Mouse (Mus musculus) lung, embryonic 15.5 days (tissue): ENCODE results near the gene Spock1. TPM values are rescaled to one million over a fixed set of nuclear protein-coding genes. Genes with fewer than 3 reads are reported as not detected.

Experiments
- ATAC-seq: fragments of 200-750 bp; cut with Nextera tagmentation; 2 replicates; pipeline ENCODE4 v1.8.0; 2017; ENCODE audit warnings: moderate number of reproducible peaks, borderline replicate concordance; ENCODE audit not compliant: low FRiP score, low TSS enrichment; ENCODE audit errors: extremely low read depth
- H3K27ac ChIP-seq: fragments of 300-500 bp; sonication (generic); 2 replicates; pipeline ENCODE4 v1.5.1; 2015; ENCODE audit warnings: moderate library complexity, mild to moderate bottlenecking, inconsistent platforms
- H3K27me3 ChIP-seq: fragments of 300-500 bp; sonication (generic); 2 replicates; pipeline ENCODE4 v1.6.1; 2015; ENCODE audit warnings: inconsistent platforms
- H3K36me3 ChIP-seq: fragments of 300-500 bp; sonication (generic); 2 replicates; pipeline ENCODE4 v1.6.1; 2015; ENCODE audit warnings: inconsistent platforms
- H3K4me1 ChIP-seq: fragments of 300-500 bp; sonication (generic); 2 replicates; pipeline ENCODE4 v1.6.1; 2015; ENCODE audit warnings: inconsistent platforms
- H3K4me2 ChIP-seq: fragments of 300-500 bp; sonication (generic); 2 replicates; pipeline ENCODE4 v1.6.1; 2015; ENCODE audit warnings: inconsistent platforms, mild to moderate bottlenecking, moderate library complexity
- H3K4me3 ChIP-seq: fragments of 300-500 bp; sonication (generic); 2 replicates; pipeline ENCODE4 v1.5.1; 2015; ENCODE audit warnings: mild to moderate bottlenecking, inconsistent platforms
- H3K9ac ChIP-seq: fragments of 300-500 bp; sonication (generic); 2 replicates; pipeline ENCODE4 v1.6.1; 2015; ENCODE audit warnings: inconsistent platforms
- H3K9me3 ChIP-seq: fragments of 300-500 bp; sonication (generic); 2 replicates; pipeline ENCODE4 v1.6.1; 2016; ENCODE audit warnings: inconsistent platforms
- WGBS: fragments of 180-500 bp; shearing (Covaris S2); methylation state at CpG from one replicate; pipeline ENCODE4 v1.1.7; 2015; 5-methylcytosine and 5-hydroxymethylcytosine counted together
- polyA plus RNA-seq: library from polyadenylated mRNA; unstranded; fragments of >200 nt; fragmentation: Nextera tagmentation; extraction: Ambion mirVana; gene quantifications from 2 replicates; pipeline ENCODE4 v1.2.1, GENCODE M21; 2015

Gene Spock1
- polyA plus RNA-seq, 1 experiment from 2014 or later = 0.32 TPM

GRCm38 (mm10) chr13:57911171-57911570 lies 3.0 kb upstream of the Spock1 start:
- 66% methylated on average over 9 of the region's 9 CpGs for WGBS

GRCm38 (mm10) chr13:57907428-57908265 lies 485 bp downstream of the Spock1 start:
- Histone ChIP-seq H3K4me2 (peak overlapping the region; percentile 54), H3K36me3 (no peaks in the 10 kb centered on the region), H3K9me3 (no peaks in the 10 kb centered on the region), H3K27me3 (peaks cover 41% of the 10 kb centered on the region), H3K4me1 (peaks cover 8% of the 10 kb centered on the region; the same call in 1 of the 2 replicates), H3K9ac (no peak overlapping the region), H3K4me3 (peak overlapping the region; percentile 28), H3K27ac (no peak overlapping the region)
- no peak for ATAC-seq
- WGBS = 3% methylated on average over 60 of the region's 60 CpGs

More at GRCm38 (mm10) chr13:57911171-57911570, 3.0 kb upstream of the Spock1 start:
- Histone ChIP-seq H3K4me3 (no peak overlapping the region), H3K9me3 (no peaks in the 10 kb centered on the region), H3K27ac (no peak overlapping the region), H3K9ac (no peak overlapping the region), H3K4me1 (peaks cover 8% of the 10 kb centered on the region; the same call in 1 of the 2 replicates), H3K36me3 (no peaks in the 10 kb centered on the region), H3K4me2 (no peak overlapping the region), H3K27me3 (peaks cover 31% of the 10 kb centered on the region)
- ATAC-seq = no peak

- Histone ChIP-seq H3K9ac (no peak overlapping the region), H3K36me3 (no peaks in the 10 kb centered on the region), H3K4me1 (no peaks in the 10 kb centered on the region), H3K4me2 (no peak overlapping the region), H3K27me3 (no peaks in the 10 kb centered on the region), H3K9me3 (no peaks in the 10 kb centered on the region), H3K4me3 (no peak overlapping the region), H3K27ac (no peak overlapping the region)
- WGBS = 83% methylated on average over 8 of the region's 8 CpGs
- ATAC-seq = no peak
These were observed 13.5 kb downstream of the Spock1 start for GRCm38 (mm10) chr13:57894597-57894996.

DNA sequence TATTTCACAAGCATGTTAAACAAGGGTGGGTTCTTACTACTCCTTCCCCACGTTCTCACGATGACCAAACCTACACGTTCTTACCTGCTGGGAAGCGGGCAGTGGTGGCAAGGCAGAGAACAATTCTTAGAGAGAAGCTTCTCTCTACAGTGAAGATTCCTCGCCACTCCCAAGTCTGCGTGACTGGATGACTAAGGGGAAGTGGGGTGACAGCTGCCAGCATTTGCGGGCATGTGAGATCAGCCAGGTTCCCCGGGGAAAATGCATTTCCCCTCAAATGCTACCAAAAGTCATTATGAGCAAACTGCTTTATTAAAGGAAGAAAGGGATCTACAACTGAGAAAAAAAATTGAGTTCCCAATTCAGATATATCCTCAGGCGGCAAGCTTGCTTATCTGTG lies 18.4 kb downstream of the Spock1 start:
- H3K27ac ChIP-seq = no peak overlapping the region
- no peak overlapping the region for H3K4me3 ChIP-seq
- H3K9ac ChIP-seq = no peak overlapping the region
- WGBS = 60% methylated on average over 9 of the region's 9 CpGs
- H3K27me3 ChIP-seq = no peaks in the 10 kb centered on the region
- no peaks in the 10 kb centered on the region for H3K9me3 ChIP-seq
- no peak overlapping the region for H3K4me2 ChIP-seq
- no peak for ATAC-seq
- H3K36me3 ChIP-seq = no peaks in the 10 kb centered on the region
- no peaks in the 10 kb centered on the region for H3K4me1 ChIP-seq

DNA sequence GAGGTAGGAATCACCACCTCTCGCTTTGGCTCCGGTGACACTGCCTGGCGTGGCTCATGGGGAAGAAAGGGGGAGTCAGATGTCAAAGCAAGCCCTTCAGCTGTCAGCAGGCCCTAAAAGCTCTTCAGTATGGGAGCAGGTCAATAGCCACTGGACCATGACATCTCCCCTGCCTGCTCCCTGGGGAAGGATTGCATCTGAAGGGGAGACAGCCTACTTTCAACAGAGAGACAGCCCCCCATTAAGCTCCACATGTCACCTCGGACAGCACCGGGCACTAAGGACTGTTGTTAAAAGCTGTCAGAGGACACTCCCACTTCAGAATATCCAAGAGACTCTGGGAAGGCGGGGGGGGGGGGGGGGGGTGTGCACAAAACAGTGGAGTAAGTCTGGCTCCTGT lies 19.1 kb downstream of the Spock1 start:
- Histone ChIP-seq H3K36me3 (no peaks in the 10 kb centered on the region), H3K27me3 (no peaks in the 10 kb centered on the region), H3K4me1 (no peaks in the 10 kb centered on the region), H3K27ac (no peak overlapping the region), H3K9ac (no peak overlapping the region), H3K4me3 (no peak overlapping the region), H3K4me2 (no peak overlapping the region), H3K9me3 (no peaks in the 10 kb centered on the region)
- 15% methylated on average over 6 of the region's 6 CpGs for WGBS
- ATAC-seq = no peak

GRCm38 (mm10) chr13:57879817-57880216 lies 28.3 kb downstream of the Spock1 start:
- no peak overlapping the region for H3K9ac ChIP-seq
- no peak overlapping the region for H3K27ac ChIP-seq
- no peak overlapping the region for H3K4me3 ChIP-seq
- no peak overlapping the region for H3K4me2 ChIP-seq
- H3K4me1 ChIP-seq = no peaks in the 10 kb centered on the region
- H3K36me3 ChIP-seq = no peaks in the 10 kb centered on the region
- WGBS = 42% methylated on average over 4 of the region's 4 CpGs
- H3K9me3 ChIP-seq = no peaks in the 10 kb centered on the region
- no peaks in the 10 kb centered on the region for H3K27me3 ChIP-seq
- no peak for ATAC-seq

DNA sequence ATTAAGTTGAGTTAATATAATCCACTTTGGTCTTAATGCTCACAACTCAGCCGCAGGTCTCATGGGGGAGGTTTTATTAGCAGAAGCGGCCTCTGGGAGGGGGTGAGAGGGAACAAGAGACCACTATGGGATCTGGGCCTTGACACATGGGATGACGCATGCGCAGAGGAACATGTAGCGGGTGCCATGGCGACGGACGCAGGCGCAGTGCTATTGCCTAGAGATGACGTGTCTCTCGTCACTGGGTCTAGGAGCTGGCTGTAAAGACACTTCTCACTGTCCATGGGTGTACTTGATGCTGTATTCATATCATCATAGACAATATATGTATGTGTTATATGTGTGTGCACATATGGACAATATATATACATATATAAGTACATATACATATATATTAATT lies 29.3 kb downstream of the Spock1 start:
- H3K27me3 ChIP-seq = no peaks in the 10 kb centered on the region
- no peak overlapping the region for H3K9ac ChIP-seq
- no peak overlapping the region for H3K4me3 ChIP-seq
- H3K9me3 ChIP-seq = no peaks in the 10 kb centered on the region
- H3K27ac ChIP-seq = no peak overlapping the region
- no peak overlapping the region for H3K4me2 ChIP-seq
- no peaks in the 10 kb centered on the region for H3K36me3 ChIP-seq
- 90% methylated on average over 11 of the region's 11 CpGs for WGBS
- H3K4me1 ChIP-seq = no peaks in the 10 kb centered on the region
- ATAC-seq = no peak

DNA sequence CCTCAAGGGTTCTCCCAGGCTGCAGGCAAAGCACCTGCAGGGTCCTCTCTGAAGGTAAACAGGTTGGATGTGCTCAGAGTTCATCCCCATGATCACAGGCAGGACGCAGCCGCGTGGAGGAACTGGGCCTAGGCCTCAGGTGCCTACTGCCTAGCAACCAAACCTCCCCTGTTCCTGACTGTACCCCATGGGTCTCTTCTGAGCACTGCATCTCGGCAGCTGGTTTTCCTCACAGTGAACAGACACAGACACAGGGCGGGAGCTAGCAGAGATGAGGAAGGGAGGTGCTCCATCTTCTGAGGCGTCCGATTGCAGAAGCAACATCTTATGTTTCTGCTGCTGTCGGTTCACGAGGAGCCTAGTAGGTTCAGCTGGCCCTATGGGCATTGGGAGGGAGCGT lies 30.4 kb downstream of the Spock1 start:
- Histone ChIP-seq H3K36me3 (no peaks in the 10 kb centered on the region), H3K9ac (no peak overlapping the region), H3K4me2 (no peak overlapping the region), H3K4me1 (no peaks in the 10 kb centered on the region), H3K27ac (no peak overlapping the region), H3K27me3 (no peaks in the 10 kb centered on the region), H3K9me3 (no peaks in the 10 kb centered on the region), H3K4me3 (no peak overlapping the region)
- no peak for ATAC-seq
- 38% methylated on average over 10 of the region's 10 CpGs for WGBS

- WGBS = 78% methylated on average over 5 of the region's 5 CpGs
These were observed 31.2 kb downstream of the Spock1 start for GRCm38 (mm10) chr13:57876966-57877365.

GRCm38 (mm10) chr13:57870058-57870457 lies 38.1 kb downstream of the Spock1 start:
- H3K27me3 ChIP-seq = no peaks in the 10 kb centered on the region
- 80% methylated on average over 4 of the region's 4 CpGs for WGBS

More at GRCm38 (mm10) chr13:57876966-57877365, 31.2 kb downstream of the Spock1 start:
- H3K9me3 ChIP-seq = no peaks in the 10 kb centered on the region
- no peak for ATAC-seq
- no peak overlapping the region for H3K4me2 ChIP-seq
- no peaks in the 10 kb centered on the region for H3K27me3 ChIP-seq
- H3K27ac ChIP-seq = no peak overlapping the region
- H3K36me3 ChIP-seq = no peaks in the 10 kb centered on the region
- no peak overlapping the region for H3K9ac ChIP-seq
- H3K4me3 ChIP-seq = no peak overlapping the region
- no peaks in the 10 kb centered on the region for H3K4me1 ChIP-seq

GRCm38 (mm10) chr13:57867586-57867985 lies 40.5 kb downstream of the Spock1 start:
- Histone ChIP-seq H3K4me2 (no peak overlapping the region), H3K9me3 (no peaks in the 10 kb centered on the region), H3K36me3 (no peaks in the 10 kb centered on the region), H3K4me1 (no peaks in the 10 kb centered on the region), H3K27ac (no peak overlapping the region), H3K9ac (no peak overlapping the region), H3K27me3 (no peaks in the 10 kb centered on the region), H3K4me3 (no peak overlapping the region)
- ATAC-seq = no peak
- WGBS = 49% methylated on average over 7 of the region's 7 CpGs

More at GRCm38 (mm10) chr13:57870058-57870457, 38.1 kb downstream of the Spock1 start:
- Histone ChIP-seq H3K36me3 (no peaks in the 10 kb centered on the region), H3K4me1 (no peaks in the 10 kb centered on the region), H3K9me3 (no peaks in the 10 kb centered on the region), H3K27ac (no peak overlapping the region), H3K4me2 (no peak overlapping the region), H3K9ac (no peak overlapping the region), H3K4me3 (no peak overlapping the region)
- ATAC-seq = no peak

DNA sequence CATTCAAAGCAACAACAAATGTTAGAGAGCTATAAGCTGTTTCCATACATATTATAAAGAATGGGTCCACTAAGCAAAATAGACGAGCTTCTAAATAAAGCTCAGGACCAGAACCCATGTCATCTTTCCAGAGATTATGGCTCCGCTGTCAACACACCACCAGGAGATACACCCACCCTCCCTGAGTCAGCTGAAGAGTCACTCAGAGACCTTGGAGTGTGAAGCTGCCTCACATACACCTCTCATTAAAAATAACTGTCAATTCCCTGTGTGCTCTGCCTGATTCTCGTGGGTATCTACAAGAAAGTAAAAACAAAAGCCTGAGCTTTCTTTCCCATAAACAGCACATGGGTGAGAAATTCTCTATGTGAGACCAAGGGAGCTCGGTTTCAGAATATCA lies 43.1 kb downstream of the Spock1 start:
- Histone ChIP-seq H3K27me3 (no peaks in the 10 kb centered on the region), H3K9me3 (no peaks in the 10 kb centered on the region), H3K4me1 (no peaks in the 10 kb centered on the region), H3K36me3 (no peaks in the 10 kb centered on the region), H3K9ac (no peak overlapping the region), H3K4me2 (no peak overlapping the region), H3K27ac (no peak overlapping the region), H3K4me3 (no peak overlapping the region)
- WGBS = 63% methylated on average over 4 of the region's 4 CpGs
- no peak for ATAC-seq
